Mouse (Mus musculus): ENCODE measurements around the gene Ppp1r14b.

The Ppp1r14b gene

DNA sequence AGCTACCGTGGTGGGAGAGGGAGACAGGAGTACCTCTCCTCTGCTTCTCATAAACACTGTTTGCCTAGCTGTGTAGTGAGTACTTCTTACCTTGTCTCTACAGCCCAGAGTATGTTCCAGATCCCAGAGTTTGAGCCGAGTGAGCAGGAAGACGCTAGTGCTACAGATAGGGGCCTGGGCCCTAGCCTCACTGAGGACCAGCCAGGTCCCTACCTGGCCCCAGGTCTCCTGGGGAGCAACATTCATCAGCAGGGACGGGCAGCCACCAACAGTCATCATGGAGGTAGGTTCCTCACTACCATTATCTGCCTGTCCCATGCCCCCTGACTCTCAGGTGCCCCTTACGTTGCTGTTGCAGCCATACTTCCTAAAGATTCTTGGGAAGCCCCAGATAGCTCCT, 32.0 kb upstream of the Ppp1r14b start:
- DNase-seq (ENCODE audit: low spot score in 2 of 2): no peak

DNA sequence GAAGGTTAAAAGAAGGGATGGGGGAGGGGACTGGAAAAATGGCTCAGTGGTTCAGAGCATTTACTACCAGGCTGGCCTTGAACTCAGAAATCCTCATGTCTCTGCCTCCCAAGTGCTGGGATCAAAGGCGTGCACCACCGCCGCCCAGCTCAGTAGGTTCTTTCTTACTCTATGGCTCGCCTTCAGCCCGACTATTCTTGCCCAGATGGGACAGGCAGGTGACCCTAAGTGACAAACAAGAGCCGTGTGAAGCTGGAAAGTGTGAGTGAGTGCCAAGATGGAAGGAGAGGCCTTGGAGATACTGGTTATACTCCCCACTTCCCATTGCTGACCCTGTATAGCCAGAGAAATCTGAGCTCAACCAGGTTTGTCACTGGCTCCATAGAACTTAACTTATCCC, 31.1 kb upstream of the Ppp1r14b start:
- no peak for DNase-seq (ENCODE audit: low spot score in 2 of 2)

DNA sequence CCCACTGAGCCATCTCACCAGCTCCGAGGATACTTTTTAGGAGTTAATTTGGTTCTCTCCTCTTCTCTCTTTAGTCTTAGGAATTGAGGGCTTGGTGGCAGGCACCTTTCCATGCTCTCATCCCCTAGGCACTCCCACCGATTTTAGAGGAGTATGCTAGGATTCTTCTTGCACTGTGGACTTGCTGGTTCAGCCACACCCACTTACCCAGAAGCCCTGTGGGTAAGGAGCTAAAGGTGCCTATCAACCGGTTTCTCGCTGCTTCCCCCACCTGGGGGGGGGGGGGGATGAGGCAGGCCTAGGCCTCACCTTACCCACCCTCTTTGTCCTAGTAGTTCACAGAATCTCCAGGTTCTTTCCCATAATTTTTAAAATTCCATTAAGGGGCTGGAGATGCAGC, 27.0 kb upstream of the Ppp1r14b start:
- no peak for DNase-seq (ENCODE audit: low spot score in 2 of 2)

DNA sequence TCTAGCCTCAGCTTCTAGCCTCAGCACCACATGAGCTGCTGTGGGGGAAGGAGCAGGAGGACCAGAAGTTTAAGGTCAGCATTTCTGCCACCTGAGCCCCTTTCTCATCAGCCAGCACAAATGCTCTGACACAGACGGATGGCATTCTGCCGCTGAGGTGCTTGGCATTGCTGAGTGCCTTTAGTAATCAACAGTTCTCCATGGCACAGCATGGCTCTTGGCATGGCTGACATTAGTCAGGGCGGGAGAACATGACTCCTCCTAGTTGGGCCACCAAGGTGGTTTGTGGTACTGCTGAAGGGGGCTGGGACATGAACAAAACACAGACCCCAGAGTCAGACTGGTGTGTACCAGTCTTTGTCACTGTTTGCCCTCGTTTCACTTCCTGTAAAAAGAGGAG, 26.6 kb upstream of the Ppp1r14b start:
- DNase-seq (ENCODE audit: low spot score in 2 of 2): no peak

DNA sequence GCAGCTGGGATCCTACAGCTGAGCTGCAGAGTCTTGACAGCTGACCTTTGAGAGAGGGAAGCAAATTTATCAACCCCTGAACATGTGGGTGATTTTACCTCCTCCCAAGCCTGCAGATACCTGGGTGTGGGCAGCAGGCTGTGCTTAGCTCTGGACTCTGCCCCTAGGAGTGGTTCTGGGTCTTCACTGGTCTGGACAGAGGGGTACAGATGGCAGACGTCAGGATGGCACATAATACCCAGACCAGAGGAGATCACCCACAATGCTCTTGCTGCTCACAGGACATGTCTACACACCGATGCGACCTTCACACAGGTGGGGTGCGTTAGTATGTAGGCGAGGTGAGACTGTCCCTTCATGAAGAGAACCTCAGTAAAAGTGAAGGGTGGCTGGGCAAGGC, 25.2 kb upstream of the Ppp1r14b start:
- DNase-seq (ENCODE audit: low spot score in 2 of 2): no peak

DNA sequence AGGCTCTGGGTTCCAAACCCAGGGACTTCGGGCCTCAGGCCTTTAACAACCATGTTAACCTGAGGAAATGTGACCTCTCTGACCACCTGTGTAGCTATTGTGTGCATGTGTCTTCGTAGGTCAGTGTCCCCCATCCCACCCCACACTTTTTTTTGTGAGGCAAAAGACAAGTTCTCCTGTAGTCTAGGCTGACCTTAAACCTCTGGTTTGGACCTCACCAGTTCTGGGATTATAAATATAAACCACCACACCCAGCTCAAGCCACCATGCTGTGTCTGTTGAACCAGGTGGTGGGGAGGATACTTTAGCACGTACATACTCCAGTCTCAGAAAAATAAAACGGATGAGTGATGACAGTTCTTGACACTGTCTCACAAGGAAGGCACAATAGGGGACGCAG, 24.8 kb upstream of the Ppp1r14b start:
- DNase-seq (ENCODE audit: low spot score in 2 of 2): no peak

DNA sequence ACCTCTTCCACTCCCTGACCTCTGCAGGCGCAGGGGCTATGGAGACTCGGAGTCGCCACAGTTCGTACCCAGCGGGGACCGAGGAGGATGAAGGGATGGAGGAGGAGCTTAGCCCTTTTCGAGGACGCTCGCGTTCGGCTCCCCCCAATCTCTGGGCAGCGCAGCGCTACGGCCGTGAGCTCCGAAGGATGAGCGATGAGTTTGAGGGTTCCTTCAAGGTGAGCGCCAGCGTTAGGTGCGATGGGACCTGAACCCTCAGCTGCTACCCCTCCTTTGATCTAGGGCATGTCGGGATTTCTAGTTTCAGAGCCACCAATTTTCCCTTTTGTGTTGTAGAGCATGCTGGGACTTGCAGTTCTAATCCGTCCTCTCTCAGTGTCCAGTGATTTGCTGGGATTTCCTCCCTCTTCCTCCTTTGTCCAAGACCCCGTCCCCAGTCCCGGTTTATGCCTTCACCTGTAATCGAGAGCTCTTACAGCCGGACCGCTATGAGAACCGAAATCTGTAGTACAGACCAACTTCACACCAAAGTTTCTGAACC, 24.1 kb upstream of the Ppp1r14b start:
- peak; percentile 67 to 70 for DNase-seq (ENCODE audit: low spot score in 2 of 2)

DNA sequence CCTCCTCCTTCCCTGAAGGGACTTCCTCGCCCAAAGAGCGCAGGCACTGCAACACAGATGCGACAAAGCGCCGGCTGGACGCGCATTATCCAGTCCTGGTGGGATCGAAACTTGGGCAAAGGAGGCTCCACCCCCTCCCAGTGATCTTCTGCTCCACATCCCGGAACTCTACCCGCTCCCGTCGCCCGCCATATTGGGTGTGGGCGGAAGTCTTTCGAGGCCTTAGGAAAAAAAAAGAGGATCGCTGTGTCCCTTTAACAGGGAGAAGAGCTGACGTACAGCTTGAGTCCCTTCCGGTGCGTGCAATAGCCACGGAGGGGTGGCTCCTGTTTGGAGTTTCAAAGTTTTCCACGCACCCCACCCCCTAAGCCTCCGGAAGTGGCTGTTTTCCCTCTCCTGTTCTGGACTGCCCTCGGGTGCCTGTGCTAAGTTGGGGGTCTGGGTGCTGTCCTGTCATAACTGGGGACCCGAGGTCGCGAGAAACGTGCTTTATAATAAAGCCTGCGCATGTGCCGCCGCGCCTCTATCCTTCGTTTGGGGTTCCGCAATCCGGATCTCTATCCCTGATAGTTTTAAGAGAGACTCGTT, 23.3 kb upstream of the Ppp1r14b start:
- DNase-seq (ENCODE audit: low spot score in 2 of 2): peak; percentile 98 to 99

DNA sequence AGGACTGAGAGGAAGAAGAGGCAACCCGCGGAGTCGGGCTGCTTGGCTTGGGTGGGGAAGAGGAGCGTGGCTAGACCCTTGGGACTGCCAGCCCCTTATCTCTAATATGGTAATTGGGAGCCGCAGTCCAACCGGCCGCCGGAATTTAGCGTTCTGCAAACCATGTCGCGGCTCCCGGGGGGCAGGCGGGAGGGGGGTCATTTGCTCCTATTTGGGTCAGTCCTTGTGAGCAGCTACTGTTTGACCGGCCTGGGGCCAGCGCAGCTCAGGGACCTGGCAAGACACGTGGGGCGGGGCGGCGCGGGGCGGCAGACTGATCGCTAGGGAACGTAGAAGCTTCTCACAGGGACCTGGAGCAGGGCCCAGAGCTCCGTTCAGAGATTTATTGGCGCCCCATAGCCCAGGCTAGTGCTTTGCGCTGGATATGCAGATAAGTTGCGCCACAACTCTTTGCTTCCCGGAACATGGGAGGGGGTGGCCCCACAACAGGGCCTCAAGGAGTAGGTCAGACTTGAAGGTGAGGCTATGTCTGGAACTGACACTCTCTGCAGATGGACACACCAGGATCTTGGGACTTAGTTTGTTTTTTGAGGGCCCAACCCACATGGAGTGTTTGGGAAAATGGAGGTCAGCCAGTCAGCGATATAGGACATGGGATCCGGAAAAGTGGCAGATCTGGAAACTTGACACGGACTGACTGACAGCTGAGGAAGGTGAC, 22.6 kb upstream of the Ppp1r14b start:
- DNase-seq (ENCODE audit: low spot score in 2 of 2): peak; percentile 89 to 92

DNA sequence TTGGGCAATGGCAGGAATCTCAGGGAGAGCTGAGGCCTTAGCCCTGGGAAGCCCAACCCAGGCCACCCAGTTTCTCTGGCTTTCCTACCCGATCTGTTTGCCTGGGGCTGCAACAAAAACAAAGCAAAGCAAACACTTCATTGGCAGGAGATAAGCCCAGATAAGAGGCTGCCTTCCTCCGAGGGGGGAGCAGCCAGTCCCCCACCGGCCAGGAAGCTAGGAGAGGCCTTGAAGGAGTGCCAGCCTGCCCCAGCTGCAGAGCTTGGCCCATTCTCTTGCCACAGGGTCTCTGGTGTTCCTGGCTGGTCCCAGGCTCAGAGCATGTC, 22.1 kb upstream of the Ppp1r14b start:
- peak; percentile 67 to 78 for DNase-seq (ENCODE audit: low spot score in 2 of 2)

DNA sequence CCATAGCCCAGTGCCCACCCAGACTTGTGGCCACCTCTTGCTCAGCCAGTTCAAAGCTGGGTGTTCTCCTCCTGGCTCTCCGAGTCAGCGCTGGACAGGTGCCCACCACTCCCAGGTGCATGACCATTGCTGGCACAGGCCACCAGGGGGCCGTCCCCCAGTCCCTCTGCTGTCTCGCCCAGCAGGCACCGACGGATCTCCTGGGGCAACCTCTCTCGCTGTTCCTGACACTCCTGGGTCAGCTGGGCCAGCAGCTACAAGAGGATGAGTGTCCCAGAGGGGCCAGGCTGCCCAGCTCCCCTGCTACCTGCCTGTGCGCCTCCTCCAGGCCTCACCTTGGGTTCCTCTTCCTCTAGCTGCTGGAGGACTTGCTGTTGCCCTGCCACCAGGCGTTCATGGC, 20.7 kb upstream of the Ppp1r14b start:
- no peak for DNase-seq (ENCODE audit: low spot score in 2 of 2)

DNA sequence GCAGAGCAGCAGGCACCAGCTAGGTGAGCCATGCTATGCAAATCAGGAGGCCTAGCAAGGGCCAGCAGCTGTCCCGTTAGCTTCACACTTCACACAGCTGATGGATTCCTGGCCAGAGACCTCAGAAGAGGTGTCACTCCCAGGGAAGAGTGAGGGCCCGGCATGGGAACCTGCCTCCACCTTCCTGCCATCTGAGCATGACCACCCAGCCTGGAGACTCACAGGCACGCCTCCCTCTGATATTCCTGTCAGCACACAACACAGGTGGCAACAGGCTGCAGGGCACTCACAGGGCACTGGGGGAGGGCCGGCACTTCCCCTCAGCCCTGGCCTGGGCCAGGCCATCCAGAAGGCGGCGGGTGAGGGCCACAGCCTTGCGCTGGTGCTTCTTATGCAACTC, 19.3 kb upstream of the Ppp1r14b start:
- peak in 1 of 2 experiments; percentile 54 for DNase-seq (ENCODE audit: low spot score in 2 of 2)

DNA sequence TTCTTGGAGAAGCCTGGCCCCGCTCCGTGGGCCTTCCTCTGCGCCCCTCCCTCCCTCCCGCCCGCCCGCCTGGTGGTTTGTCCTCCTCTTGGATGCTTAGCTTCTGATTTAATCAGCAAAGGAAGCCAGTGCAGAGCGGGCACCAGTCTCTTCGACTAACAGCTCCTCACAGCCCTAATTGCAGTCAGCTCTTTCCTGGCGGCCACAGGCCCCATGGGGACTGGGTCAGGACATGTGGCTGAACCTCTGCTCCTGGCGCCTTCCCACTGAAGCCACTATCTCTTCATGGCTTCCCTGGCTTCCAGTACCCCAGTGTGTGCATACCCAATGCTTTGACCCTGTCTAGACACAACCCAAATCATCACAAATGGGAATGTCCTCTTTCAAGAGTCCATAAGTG, 18.3 kb upstream of the Ppp1r14b start:
- DNase-seq (ENCODE audit: low spot score in 2 of 2): no peak

DNA sequence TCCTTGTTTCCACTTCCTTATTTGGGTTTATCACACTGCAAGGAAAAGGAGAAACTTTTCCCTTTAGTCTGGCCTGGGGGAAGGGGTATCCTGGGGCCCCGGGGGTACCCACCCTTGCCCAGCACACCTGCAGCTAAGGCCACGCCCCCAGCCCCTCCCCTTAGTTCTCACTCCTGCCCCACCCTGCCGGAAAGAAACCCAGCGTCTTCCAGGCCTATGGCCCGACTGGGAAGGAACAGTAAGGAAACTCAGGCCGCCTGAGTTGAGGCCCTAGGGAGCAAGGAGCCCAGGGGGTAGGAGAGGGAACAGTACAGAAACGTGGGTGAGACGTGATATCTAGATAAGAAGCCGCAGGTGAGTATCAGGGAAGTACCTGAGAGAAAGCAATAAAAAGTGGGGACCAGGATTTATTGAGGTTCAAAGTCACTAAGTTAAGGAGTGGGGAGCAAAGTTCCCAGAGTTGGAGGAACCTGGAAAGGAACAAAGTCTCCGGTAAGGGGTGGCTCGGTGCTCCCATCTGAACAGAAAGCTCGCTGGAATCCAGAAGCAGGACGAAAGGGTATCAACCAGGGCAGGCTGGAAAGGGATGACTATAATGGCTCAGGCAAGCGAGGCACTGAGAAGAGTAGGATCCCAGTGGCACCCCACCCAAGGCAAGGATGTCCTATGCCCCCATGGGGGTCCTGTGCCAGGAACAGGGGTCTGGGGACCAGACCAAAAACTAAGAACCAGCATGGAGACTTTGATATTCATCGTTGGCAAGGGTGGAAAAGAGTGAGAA, 6.1 kb upstream of the Ppp1r14b start:
- DNase-seq (ENCODE audit: low spot score in 2 of 2): no peak

DNA sequence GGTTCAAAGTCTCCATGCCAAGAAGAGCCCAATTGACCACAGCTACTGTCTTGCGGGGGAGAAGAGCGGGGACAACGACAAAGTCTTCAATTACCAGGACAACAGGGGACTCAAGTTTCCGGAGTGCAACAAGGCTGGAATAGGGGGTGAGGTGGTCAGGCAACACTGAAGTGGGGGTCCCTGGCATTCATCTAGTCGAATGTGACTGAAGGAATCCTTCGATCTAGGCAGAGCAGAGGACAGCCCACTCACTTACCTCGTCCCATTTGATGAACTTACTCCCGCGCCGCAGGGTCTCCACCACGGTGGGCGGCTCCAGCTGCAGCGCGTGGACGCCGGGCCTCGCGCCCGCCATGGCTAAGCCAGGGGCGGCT, 5.5 kb upstream of the Ppp1r14b start:
- DNase-seq (ENCODE audit: low spot score in 2 of 2): peak in 1 of 2 experiments; percentile 35

DNA sequence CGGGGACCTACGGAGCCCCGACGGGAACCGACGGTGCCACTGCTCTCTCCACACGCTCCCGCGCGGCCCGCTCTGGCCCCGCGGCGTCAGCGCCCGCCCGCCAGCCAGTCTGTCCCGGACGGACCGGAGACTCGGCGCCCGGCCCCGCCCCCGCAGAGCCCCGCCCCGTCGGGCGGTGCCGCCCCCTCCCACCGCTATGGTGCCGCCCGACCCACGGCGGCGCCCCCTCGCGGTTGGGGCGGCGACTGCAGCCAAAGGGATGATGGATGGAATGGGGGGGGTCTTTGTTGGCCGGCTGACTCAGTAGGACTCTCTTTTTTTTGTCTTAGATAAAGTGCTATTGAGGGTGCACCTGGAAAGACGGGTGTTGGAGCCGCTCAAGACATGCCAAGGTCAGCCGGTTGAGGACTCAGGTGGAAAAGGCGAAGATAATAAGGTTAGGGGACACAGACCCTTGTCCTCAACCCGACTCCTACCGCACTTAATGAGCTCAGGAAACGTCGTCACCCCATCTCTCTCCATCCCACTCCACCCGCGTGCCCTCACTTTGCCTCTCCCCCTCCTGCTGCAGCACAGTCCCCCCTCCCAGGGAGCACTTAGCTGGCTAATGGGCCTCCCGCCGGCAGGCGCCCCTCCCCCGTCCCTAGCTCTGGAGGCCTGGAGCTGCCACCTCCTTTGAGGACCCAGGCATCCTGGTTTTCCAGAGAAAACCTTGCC, 4.9 kb upstream of the Ppp1r14b start:
- peak; percentile 71 to 78 for DNase-seq (ENCODE audit: low spot score in 2 of 2)

DNA sequence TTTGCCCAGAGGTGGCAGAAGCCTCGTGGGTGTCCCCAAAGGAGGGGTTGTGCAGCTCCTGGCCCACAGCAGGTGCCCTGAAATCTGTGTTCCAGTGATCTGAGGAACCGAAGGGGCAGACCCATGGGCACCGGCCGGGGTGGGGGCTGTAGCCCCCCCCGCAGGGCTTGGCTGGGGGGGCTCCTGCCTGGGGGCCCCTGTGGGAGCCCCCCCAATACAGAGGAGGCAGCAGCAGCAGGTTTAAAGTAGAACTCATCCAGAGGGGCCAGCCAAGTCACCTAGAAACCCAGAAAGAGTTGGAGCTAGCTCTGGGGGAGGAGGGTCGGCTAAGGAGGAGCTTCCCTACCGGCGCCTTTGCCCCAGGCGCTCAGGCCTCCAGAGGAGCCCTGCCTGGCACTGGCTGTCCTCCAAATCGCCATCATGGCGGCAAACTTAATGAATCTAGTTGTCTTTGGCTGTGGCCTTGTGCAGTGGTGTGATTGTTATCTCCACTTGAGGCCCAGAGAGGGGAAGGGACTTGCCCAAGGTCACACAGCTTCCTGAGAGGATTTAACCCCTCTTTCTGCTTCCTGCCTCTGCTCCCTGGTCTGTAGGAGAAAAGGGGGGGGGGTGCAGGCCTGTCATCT, 4.2 kb upstream of the Ppp1r14b start:
- no peak for DNase-seq (ENCODE audit: low spot score in 2 of 2)

DNA sequence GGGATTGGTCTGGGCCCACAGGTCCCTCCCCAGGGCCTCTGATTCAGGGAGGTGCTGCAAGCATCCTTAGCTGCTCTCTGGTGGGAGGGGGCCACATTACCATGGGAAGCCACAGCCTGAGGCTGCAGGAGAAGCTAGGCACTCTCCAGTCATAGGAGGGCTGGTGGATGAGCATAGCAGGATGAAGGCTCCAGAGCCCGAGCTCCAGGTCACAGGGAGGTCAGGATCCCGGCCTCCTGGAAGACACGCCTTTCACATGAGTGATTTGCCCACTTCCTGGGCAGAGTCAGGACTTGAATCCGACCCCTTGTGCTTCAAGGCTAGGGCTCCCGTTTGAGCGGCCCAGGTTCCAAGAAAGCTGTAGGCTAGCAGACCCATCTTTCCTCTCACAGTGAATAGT, 3.1 kb upstream of the Ppp1r14b start:
- no peak for DNase-seq (ENCODE audit: low spot score in 2 of 2)

DNA sequence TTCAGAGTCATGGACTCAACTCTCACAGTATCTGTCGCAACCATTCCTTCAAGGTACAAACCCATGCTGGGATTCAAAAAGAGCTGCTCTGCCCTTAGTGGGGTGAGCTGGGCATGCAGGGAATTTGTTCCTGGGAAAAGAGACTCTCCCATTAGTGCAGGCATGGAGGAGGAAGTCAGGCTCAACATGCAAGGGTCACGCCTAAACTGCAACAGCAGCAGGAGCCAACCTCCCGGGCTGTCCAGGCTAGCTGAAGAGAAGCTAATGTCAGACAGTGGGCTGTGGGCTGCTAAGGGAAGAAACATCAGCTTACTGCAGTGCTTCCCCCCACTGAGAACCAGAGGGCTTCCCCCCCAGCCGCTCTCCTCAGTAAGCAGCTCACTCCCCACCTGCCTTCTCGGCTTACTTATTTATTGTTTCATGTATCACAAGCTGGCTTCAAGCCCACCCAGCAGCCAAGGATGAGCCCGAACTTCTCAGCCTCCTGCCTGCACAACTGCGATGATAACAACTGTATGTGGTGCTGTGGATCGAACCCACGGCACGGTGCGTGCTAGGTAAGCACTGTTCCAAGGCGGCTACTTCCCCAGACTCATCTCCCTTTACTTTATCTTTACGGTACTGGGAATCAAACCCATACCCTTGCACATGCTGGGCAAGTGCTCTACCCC, 2.4 kb upstream of the Ppp1r14b start:
- DNase-seq (ENCODE audit: low spot score in 2 of 2): no peak

DNA sequence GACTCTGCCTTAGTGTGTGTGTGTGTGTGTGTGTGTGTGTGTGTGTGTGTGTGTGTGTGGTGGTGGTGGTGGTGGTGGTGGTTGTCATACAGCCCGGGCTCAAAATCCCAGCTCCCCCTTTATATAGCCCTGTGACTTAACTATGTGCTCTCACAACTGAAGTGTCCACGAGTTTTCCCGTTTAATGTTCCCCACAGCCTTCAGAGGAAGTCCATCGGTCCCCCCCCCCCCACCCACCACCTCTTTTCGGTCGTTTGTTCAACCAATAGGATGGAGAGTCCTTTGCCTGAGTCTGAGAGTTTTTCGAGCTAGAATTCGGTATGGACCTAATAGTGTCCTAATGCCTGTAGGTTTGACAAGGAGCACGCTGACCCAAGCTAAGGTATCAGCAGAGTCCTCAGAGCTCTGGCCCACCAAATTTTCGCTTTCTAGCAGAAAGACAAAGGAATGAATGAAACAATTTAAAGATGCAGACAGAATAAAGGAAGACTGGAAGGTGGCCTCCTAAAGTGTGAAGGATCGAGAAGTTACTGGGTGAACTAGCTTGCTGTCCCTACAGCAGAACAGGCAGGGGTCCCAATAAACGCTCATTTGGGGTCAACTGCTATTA, 1.1 kb upstream of the Ppp1r14b start:
- no peak for DNase-seq (ENCODE audit: low spot score in 2 of 2)
